Mouse (Mus musculus): ENCODE measurements around the gene Barhl2.

Gene Barhl2

GRCm38 (mm10) chr5:106415734-106416133 is 42.2 kb downstream of the Barhl2 start:
- no peak for DNase-seq (ENCODE audit: extremely low read depth, low read depth)

GRCm38 (mm10) chr5:106402761-106403160 is 55.2 kb downstream of the Barhl2 start:
- no peak for DNase-seq (ENCODE audit: extremely low read depth, low read depth)

Measured in MEL-GATA-1-ER (cell line).